Mouse (Mus musculus) thymus, adult 2 months (tissue): ENCODE data around the gene Fam193b.

Source experiments
- CTCF ChIP-seq: fragments of 200-500 bp; IDR thresholded peaks from 2 replicates; pipeline ENCODE4 v1.5.1; 2012; ENCODE audit warnings: mild to moderate bottlenecking, control low read depth, low read length, moderate library complexity, borderline replicate concordance; ENCODE audit not compliant: control insufficient read depth, poor library complexity, insufficient read depth; ENCODE audit errors: extremely low read depth
- POLR2A ChIP-seq: fragments of 200-500 bp; IDR thresholded peaks from 2 replicates; pipeline ENCODE4 v1.6.1; 2012; ENCODE audit warnings: mild to moderate bottlenecking, low read length, control low read depth, moderate library complexity; ENCODE audit not compliant: control insufficient read depth, poor library complexity, insufficient read depth; ENCODE audit errors: extremely low read depth

DNA sequence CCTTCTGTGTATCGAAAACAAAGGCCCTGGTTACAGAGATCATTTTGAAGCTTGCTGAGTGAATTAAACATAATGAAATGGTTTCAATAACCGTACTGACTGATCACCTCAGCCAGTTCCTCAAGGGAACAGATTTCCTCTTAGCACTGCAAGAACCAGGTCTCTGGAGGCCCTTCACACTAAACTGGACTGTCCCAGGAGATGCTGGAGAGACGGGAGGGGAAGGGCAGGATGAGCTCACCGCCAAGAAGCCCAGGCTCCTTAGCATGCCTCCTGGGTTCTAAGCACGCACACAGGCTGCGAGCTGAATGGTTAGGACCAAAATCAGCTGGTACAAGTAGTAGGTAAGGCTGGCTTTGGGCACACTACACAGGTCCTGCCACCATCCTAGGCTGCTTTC is 3.9 kb downstream of the Fam193b start:
- no peak for TF ChIP-seq POLR2A
- no peak for TF ChIP-seq CTCF
